In genomic region chr4:40681908-40682307, GRCm38 (mm10) we compare ENCODE assay signal across 9 mouse cellular contexts. TPM values are rescaled to one million over a fixed set of nuclear protein-coding genes. Genes with fewer than 3 reads are reported as not detected.
A peak's percentile ranks its signal among the peaks of the same experiment; 100 is the strongest.
DNase-seq lines count a peak whose midpoint lies in the region; ATAC-seq lines count a peak whose summit lies in the region.
"Had no signal": no experiment of that assay in that cellular context is flagged by ENCODE, and none has a peak within 500 bp of the region (broad histone marks: within the 10 kb centered on the region; RNA-seq: fewer than 3 reads in every experiment).

No protein-coding gene starts in this region.

- ATAC-seq in hindbrain, embryonic 14.5 days (ENCODE audit: low FRiP score): 0 out of 2 replicates have a peak, but pooled peaks have one; percentile 12
- no peak for ATAC-seq in neural tube, embryonic 11.5 days (ENCODE audit: insufficient read depth, low FRiP score, low TSS enrichment)
- ATAC-seq in megakaryocyte, adult 5-6 weeks (ENCODE audit: poor library complexity, severe bottlenecking): no peak

- peaks cover 18% of the 10 kb centered on the region for H3K36me3 ChIP-seq in hindbrain, embryonic 14.5 days (replicated peaks; ENCODE audit: control insufficient read depth, insufficient read depth)
- 0 out of 2 replicates have a peak, but pooled peaks cover 6% of the 10 kb centered on the region for H3K36me3 ChIP-seq in neural tube, embryonic 11.5 days (ENCODE audit: control insufficient read depth, insufficient read depth, low read length)

- no peaks in the 10 kb centered on the region for H3K9me3 ChIP-seq in hindbrain, embryonic 14.5 days (ENCODE audit: control insufficient read depth, low read length)
- no peaks in the 10 kb centered on the region for H3K9me3 ChIP-seq in neural tube, embryonic 11.5 days (ENCODE audit: control insufficient read depth, low read length)
- H3K9me3 ChIP-seq: midbrain, embryonic 12.5 days had no signal

- H3K4me2 ChIP-seq in hindbrain, embryonic 14.5 days (replicated peaks): no peak overlapping the region
- H3K4me2 ChIP-seq in neural tube, embryonic 11.5 days (ENCODE audit: low read depth): no peak overlapping the region
- H3K4me2 ChIP-seq: midbrain, embryonic 12.5 days had no signal

- H3K4me3 ChIP-seq in hindbrain, embryonic 14.5 days (replicated peaks; ENCODE audit: low read length): no peak overlapping the region
- no peak overlapping the region for H3K4me3 ChIP-seq in neural tube, embryonic 11.5 days (ENCODE audit: low read depth, low read length)
- H3K4me3 ChIP-seq: midbrain, embryonic 12.5 days had no signal

- 28% methylated on average over 3 of the region's 3 CpGs for WGBS in hindbrain, embryonic 14.5 days
- WGBS in neural tube, embryonic 11.5 days: 28% methylated on average over 3 of the region's 3 CpGs

- H3K4me1 ChIP-seq in hindbrain, embryonic 14.5 days (replicated peaks; ENCODE audit: control insufficient read depth, insufficient read depth, low read length): no peaks in the 10 kb centered on the region
- H3K4me1 ChIP-seq in neural tube, embryonic 11.5 days (ENCODE audit: control insufficient read depth, insufficient read depth, low read length): no peaks in the 10 kb centered on the region

- no peak overlapping the region for H3K27ac ChIP-seq in hindbrain, embryonic 14.5 days
- no peak overlapping the region for H3K27ac ChIP-seq in neural tube, embryonic 11.5 days (ENCODE audit: low read depth, low read length)
- H3K27ac ChIP-seq: midbrain, embryonic 12.5 days had no signal

- H3K9ac ChIP-seq in hindbrain, embryonic 14.5 days: no peak overlapping the region
- no peak overlapping the region for H3K9ac ChIP-seq in neural tube, embryonic 11.5 days (ENCODE audit: low read length)
- H3K9ac ChIP-seq: midbrain, embryonic 12.5 days had no signal

- H3K27me3 ChIP-seq in hindbrain, embryonic 14.5 days (ENCODE audit: control insufficient read depth, insufficient read depth, low read length): no peaks in the 10 kb centered on the region
- H3K27me3 ChIP-seq in neural tube, embryonic 11.5 days (ENCODE audit: control insufficient read depth, insufficient read depth, low read length): no peaks in the 10 kb centered on the region

- DNase-seq in layer of hippocampus, adult 11-12 months (ENCODE audit: low spot score): peak; percentile 73
- DNase-seq in layer of hippocampus, adult 9-10 months (ENCODE audit: low spot score): no peak
- peak; percentile 59 for DNase-seq in R1 (ENCODE audit: low read depth, low spot score)
- peak; percentile 66 to 71 for DNase-seq in cerebellum, postnatal 36 days
- peak; percentile 88 for DNase-seq in hindbrain, embryonic 14.5 days (ENCODE audit: low spot score)
- peak; percentile 35 to 56 for DNase-seq in left cerebral cortex, adult 8-10 months (ENCODE audit: low spot score in 2 of 2)
- peak; percentile 52 for DNase-seq in neural tube, embryonic 11.5 days (ENCODE audit: low spot score)

RNA-seq across cellular contexts. Expression of gene Aptx, which starts 21.1 kb away (rescaled TPM):
- polyA plus RNA-seq in hindbrain, embryonic 14.5 days (2014; fragmentation: Nextera tagmentation; extraction: Ambion mirVana): 40.3 and 42.1 TPM in 2 replicates
- total RNA-seq in left cerebral cortex, adult 8-10 months (2022): 10 to 100 TPM; 30.6 to 33.1 (median 32.3) TPM
- polyA plus RNA-seq in neural tube, embryonic 11.5 days (2014; fragmentation: Nextera tagmentation; extraction: Ambion mirVana): 42.5 and 44.0 TPM in 2 replicates
- 10.3 and 10.4 TPM in 2 replicates for total RNA-seq in megakaryocyte, adult 5-6 weeks (2015)
- total RNA-seq in megakaryocyte, adult 5-6 weeks (2017): 10.3 and 13.7 TPM in 2 replicates

RNA-seq across cellular contexts. Expression of gene Dnaja1, which starts 40.0 kb away (rescaled TPM):
- polyA plus RNA-seq in hindbrain, embryonic 14.5 days (2014; fragmentation: Nextera tagmentation; extraction: Ambion mirVana): 635 and 648 TPM in 2 replicates
- 100 to 1,000 TPM; 208 to 274 (median 248) TPM for total RNA-seq in left cerebral cortex, adult 8-10 months (2022)
- polyA plus RNA-seq in neural tube, embryonic 11.5 days (2014; fragmentation: Nextera tagmentation; extraction: Ambion mirVana): 694 and 702 TPM in 2 replicates
- 85.6 and 91.8 TPM in 2 replicates for total RNA-seq in megakaryocyte, adult 5-6 weeks (2015)
- 209 and 223 TPM in 2 replicates for total RNA-seq in megakaryocyte, adult 5-6 weeks (2017)
